Mouse (Mus musculus) spleen, adult 2 months (tissue): ENCODE data around the gene Ctf2.

Source experiments
- CTCF ChIP-seq: fragments of 200-500 bp; IDR thresholded peaks from 2 replicates; pipeline ENCODE4 v1.5.1; 2011; ENCODE audit warnings: mild to moderate bottlenecking, inconsistent platforms; ENCODE audit not compliant: insufficient read depth, insufficient read length, insufficient replicate concordance; ENCODE audit errors: extremely low read depth
- POLR2A ChIP-seq: fragments of 200-500 bp; IDR thresholded peaks from 2 replicates; pipeline ENCODE4 v1.6.1; 2011; ENCODE audit warnings: low read depth, low read length, inconsistent platforms

GRCm38 (mm10) chr7:127750131-127751127, 18.5 kb upstream of the Ctf2 start:
- TF ChIP-seq POLR2A (no peak), CTCF (no peak)
